Comparison of ENCODE assay signal across 9 mouse cellular contexts in genomic region chr17:34264452-34265351, GRCm38 (mm10). TPM values are rescaled to one million over a fixed set of nuclear protein-coding genes. Genes with fewer than 3 reads are reported as not detected.
A peak's percentile ranks its signal among the peaks of the same experiment; 100 is the strongest.
DNase-seq lines count a peak whose midpoint lies in the region; ATAC-seq and TF ChIP-seq lines count a peak whose summit lies in the region.
"Had no signal": no experiment of that assay in that cellular context is flagged by ENCODE, and none has a peak within 500 bp of the region (broad histone marks: within the 10 kb centered on the region; RNA-seq: fewer than 3 reads in every experiment).

No protein-coding gene starts in this region.

- H3K9ac ChIP-seq in ES-Bruce4 (ENCODE audit: low read depth, poor library complexity, severe bottlenecking): peak overlapping the region; percentile 51
- peak overlapping the region; percentile 65 for H3K9ac ChIP-seq in forebrain, embryonic 13.5 days

- H3K4me1 ChIP-seq in ES-Bruce4 (ENCODE audit: control insufficient read depth, insufficient read depth, low read length): no peaks in the 10 kb centered on the region
- peaks cover 21% of the 10 kb centered on the region for H3K4me1 ChIP-seq in forebrain, embryonic 13.5 days

- ATAC-seq in forebrain, embryonic 13.5 days: no peak
- no peak for ATAC-seq in inflammation-experienced regulatory T-cells, adult 6 months

- H3K27ac ChIP-seq in ES-Bruce4 (ENCODE audit: insufficient read depth, low read length): no peak overlapping the region
- no peak overlapping the region for H3K27ac ChIP-seq in forebrain, embryonic 13.5 days

- TF ChIP-seq POLR2A in ES-Bruce4 (IDR thresholded peaks at IDR 0.05; ENCODE audit: insufficient read depth, low read length): no peak

- H3K36me3 ChIP-seq in ES-Bruce4 (ENCODE audit: control insufficient read depth, insufficient read depth, low read length, poor library complexity, severe bottlenecking): no peaks in the 10 kb centered on the region
- no peaks in the 10 kb centered on the region for H3K36me3 ChIP-seq in forebrain, embryonic 13.5 days (ENCODE audit: poor library complexity, severe bottlenecking)

- DNase-seq in cerebellum, postnatal 10 days: peak; percentile 23 to 35
- no peak for DNase-seq in cerebellum, adult 11-12 months
- DNase-seq in kidney, postnatal 4 days: peak; percentile 44 to 57
- peak; percentile 56 for DNase-seq in naive thymus-derived CD4-positive, alpha-beta T cell, adult 2 months (ENCODE audit: low read depth)
- no peak for DNase-seq in layer of hippocampus, postnatal 14 days (ENCODE audit: low spot score in 2 of 2)

- no peaks in the 10 kb centered on the region for H3K9me3 ChIP-seq in ES-Bruce4 (replicated peaks; ENCODE audit: control insufficient read depth, insufficient read depth, low read length, poor library complexity, severe bottlenecking)
- H3K9me3 ChIP-seq in forebrain, embryonic 13.5 days (replicated peaks): no peaks in the 10 kb centered on the region

- H3K27me3 ChIP-seq in ES-Bruce4 (ENCODE audit: control insufficient read depth, insufficient read depth, low read length, poor library complexity, severe bottlenecking): 0 out of 2 replicates have a peak, but pooled peaks cover 5% of the 10 kb centered on the region
- peaks cover 43% of the 10 kb centered on the region for H3K27me3 ChIP-seq in forebrain, embryonic 13.5 days

- peak overlapping the region; percentile 94 for H3K4me2 ChIP-seq in forebrain, embryonic 13.5 days

- TF ChIP-seq CTCF in ES-Bruce4 (IDR thresholded peaks at IDR 0.05; ENCODE audit: low read depth, low read length): no peak

- peak overlapping the region; percentile 71 for H3K4me3 ChIP-seq in ES-Bruce4 (ENCODE audit: low read depth, low read length)
- H3K4me3 ChIP-seq in forebrain, embryonic 13.5 days: peak overlapping the region; percentile 50

- under 1% methylated on average over 93 of the region's 93 CpGs for WGBS in forebrain, embryonic 13.5 days

- no peak for TF ChIP-seq EP300 in ES-Bruce4 (IDR thresholded peaks at IDR 0.05; ENCODE audit: insufficient read depth, low read depth, low read length)

RNA-seq across cellular contexts. Expression of gene H2-Ab1, which starts 7.2 kb away (rescaled TPM):
- polyA plus RNA-seq in ES-Bruce4 (2011; ENCODE audit: insufficient read depth, insufficient read length, low read depth, missing spikeins): 2.3 and 2.4 TPM in 2 replicates
- polyA plus RNA-seq in forebrain, embryonic 13.5 days (2015; fragmentation: Nextera tagmentation; extraction: Ambion mirVana): 1.4 and 1.5 TPM in 2 replicates
- 10 to 100 TPM in 2 of 3 experiments, 1 to 10 TPM in 1; 4.3 to 76.2 (median 34.9) TPM for polyA plus RNA-seq in inflammation-experienced regulatory T-cells, adult 6 months (2017; shearing (Covaris generic))
- 1 to 10 TPM; 2.3 to 2.7 TPM for total RNA-seq in layer of hippocampus, postnatal 14 days (2021)
- polyA plus RNA-seq: C2C12 had no signal

RNA-seq across cellular contexts. Expression of gene H2-Aa, which starts 22.9 kb away (rescaled TPM):
- polyA plus RNA-seq in ES-Bruce4 (2011; ENCODE audit: insufficient read depth, insufficient read length, low read depth, missing spikeins): not detected in 2 replicates
- 0.21 TPM in 1 of 2 replicates, not detected in the other for polyA plus RNA-seq in forebrain, embryonic 13.5 days (2015; fragmentation: Nextera tagmentation; extraction: Ambion mirVana)
- polyA plus RNA-seq in inflammation-experienced regulatory T-cells, adult 6 months (2017; shearing (Covaris generic)): 10 to 100 TPM in 2 of 3 experiments, 1 to 10 TPM in 1; 9.3 to 75.1 (median 44.7) TPM
- total RNA-seq in layer of hippocampus, postnatal 14 days (2021): 1 to 10 TPM in 1 of 2 experiments, under 1 TPM in 1; 0.93 to 2.1 TPM
- polyA plus RNA-seq: C2C12 had no signal

RNA-seq across cellular contexts. Expression of gene H2-Ob, which starts 26.0 kb away (rescaled TPM):
- polyA plus RNA-seq in ES-Bruce4 (2011; ENCODE audit: insufficient read depth, insufficient read length, low read depth, missing spikeins): not detected in 2 replicates
- not detected in 2 replicates for polyA plus RNA-seq in forebrain, embryonic 13.5 days (2015; fragmentation: Nextera tagmentation; extraction: Ambion mirVana)
- 10 to 100 TPM in 2 of 3 experiments, 1 to 10 TPM in 1; 8.4 to 87.4 (median 63.4) TPM for polyA plus RNA-seq in inflammation-experienced regulatory T-cells, adult 6 months (2017; shearing (Covaris generic))
- total RNA-seq in layer of hippocampus, postnatal 14 days (2021): under 1 TPM in 1 of 2 experiments, not detected in 1; 0.69 TPM
- polyA plus RNA-seq: C2C12 had no signal

RNA-seq across cellular contexts. Expression of gene H2-Eb1, which starts 41.0 kb away (rescaled TPM):
- polyA plus RNA-seq in ES-Bruce4 (2011; ENCODE audit: insufficient read depth, insufficient read length, low read depth, missing spikeins): 2.8 and 4.6 TPM in 2 replicates
- 1.6 TPM in 2 replicates for polyA plus RNA-seq in forebrain, embryonic 13.5 days (2015; fragmentation: Nextera tagmentation; extraction: Ambion mirVana)
- 10 to 100 TPM; 15.0 to 67.6 (median 57.7) TPM for polyA plus RNA-seq in inflammation-experienced regulatory T-cells, adult 6 months (2017; shearing (Covaris generic))
- 1 to 10 TPM; 1.8 to 2.1 TPM for total RNA-seq in layer of hippocampus, postnatal 14 days (2021)
- polyA plus RNA-seq: C2C12 had no signal

Comparison
In these comparisons a context has a peak if more than half of its experiments do, and no peak if none do; other contexts are left out.
1. DNase-seq: peak in cerebellum, postnatal 10 days (2 of 2), kidney, postnatal 4 days (2 of 2) and naive thymus-derived CD4-positive, alpha-beta T cell, adult 2 months (single experiment); none in cerebellum, adult 11-12 months (single experiment) and layer of hippocampus, postnatal 14 days (0 of 2).